Mouse (Mus musculus): Measurements from ENCODE around the gene Zfyve19. TPM values are rescaled to one million over a fixed set of nuclear protein-coding genes. Genes with fewer than 3 reads are reported as not detected.

The Zfyve19 gene
- polyA plus RNA-seq, 2 experiments from 2014 or later: 54.5 to 71.7 TPM

DNA sequence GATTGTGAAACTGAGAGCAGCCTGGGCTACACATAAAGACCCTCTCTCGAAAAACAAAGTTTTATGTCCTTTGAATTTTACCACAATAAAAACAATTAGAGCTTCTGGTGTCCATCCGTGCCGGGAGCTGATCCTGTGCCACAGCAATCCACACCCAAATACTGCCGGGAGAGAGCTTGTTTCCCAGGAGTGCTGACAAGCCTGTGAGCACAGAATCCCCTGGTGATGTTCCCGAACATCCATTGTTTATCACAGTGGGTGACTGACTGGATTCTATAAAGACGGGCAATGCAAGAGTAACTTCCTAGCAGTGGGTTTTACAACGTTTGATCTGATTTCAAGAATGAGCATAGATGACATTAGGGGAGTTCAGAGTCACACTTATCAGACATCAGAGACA is 46.6 kb downstream of the Zfyve19 start:
- ATAC-seq: no peak

DNA sequence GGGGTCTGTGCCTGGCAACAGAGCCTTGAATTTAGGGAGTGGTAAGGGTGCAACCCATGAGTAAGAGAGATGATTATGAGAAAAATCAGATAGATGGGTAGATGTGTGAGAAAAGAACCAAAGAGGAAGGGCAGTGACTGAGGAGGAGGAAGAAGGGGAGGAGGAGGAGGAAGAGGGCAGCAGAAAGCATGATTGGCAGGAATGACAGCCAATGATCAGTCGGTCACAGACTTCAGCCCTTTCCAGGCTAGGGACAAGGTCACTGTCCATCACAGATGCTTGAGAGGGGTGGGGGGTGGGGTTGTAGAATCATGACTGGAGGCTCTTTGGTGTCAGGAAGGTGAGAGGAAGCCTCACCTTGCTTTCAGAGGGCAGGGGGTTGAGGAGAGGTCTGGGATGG is 52.1 kb downstream of the Zfyve19 start:
- no peak for ATAC-seq

DNA sequence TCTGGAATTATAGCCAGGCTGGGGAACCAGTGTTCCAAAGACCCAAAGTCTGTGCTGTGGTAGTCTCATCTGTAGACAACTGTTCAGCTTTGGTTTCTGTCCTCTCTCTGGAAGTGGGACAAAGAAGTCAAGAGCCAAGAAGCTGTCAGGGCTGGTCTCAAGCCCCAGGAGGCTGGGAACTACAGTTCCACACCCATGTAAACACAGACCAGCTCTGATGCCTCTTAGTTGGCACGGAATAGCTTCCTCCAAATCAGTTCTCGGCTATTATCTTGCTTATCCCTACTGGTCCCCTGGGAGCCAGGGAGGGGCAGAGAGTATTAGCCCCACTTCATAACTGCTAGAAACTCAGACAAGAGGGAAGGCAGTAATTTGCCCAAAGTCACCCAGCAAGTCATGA is 52.9 kb downstream of the Zfyve19 start:
- ATAC-seq: no peak

DNA sequence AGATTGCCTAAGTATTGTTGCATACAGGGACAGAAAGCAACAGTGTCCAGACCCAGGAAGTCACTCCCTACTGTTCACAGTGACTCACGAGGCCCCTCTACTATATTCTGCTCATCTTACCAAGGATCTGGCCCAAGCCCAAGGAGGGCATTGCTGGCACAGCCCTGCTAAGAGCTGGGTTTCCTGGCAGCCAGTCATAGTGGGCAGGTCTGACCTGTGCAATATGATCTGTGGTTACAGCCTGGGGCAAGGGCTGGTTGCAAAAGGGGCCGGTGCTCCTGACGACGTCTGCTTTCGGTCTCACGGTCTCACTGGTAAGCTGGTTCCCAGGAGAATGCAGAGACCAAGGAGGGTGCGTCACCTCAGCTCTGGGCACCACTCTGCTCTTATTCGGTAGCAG is 54.6 kb downstream of the Zfyve19 start:
- ATAC-seq: no peak

DNA sequence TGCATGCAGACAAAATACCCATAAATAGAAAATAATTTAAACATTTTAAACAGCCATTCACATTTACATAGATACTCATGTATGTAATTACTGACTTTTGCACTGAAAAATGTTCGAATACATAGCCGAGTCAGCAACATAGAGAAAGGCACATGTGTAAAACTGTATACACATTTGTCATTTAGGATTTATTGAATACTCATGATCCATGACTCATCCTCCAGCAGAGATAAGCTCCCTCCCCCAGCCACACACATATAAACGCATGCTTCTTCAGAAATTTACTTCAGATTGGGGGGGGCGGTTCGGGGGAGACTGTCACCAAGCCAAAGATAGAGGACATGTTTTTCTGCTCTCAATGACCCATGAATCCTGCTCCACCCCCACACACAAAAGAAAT is 55.4 kb downstream of the Zfyve19 start:
- ATAC-seq: no peak

Other genes starting within 250 kb of the Zfyve19 start
- gene Ccdc32, start 179.2 kb upstream of the Zfyve19 start, polyA plus RNA-seq (2017; shearing (Covaris generic)): 10 to 100 TPM; 24.2 to 30.7 TPM
- gene Rpusd2, start 173.8 kb upstream of the Zfyve19 start, polyA plus RNA-seq (2017; shearing (Covaris generic)): 1 to 10 TPM; 1.3 to 2.3 TPM
- gene Knl1, start 161.5 kb upstream of the Zfyve19 start, polyA plus RNA-seq (2017; shearing (Covaris generic)): 10 to 100 TPM in 1 of 2 experiments, 1 to 10 TPM in 1; 3.5 to 13.5 TPM
- gene Rad51, start 95.8 kb upstream of the Zfyve19 start, polyA plus RNA-seq (2017; shearing (Covaris generic)): 1 to 10 TPM; 3.6 to 4.6 TPM
- 10 to 100 TPM; 15.9 to 20.8 TPM for gene Rmdn3, start 51.6 kb upstream of the Zfyve19 start, polyA plus RNA-seq (2017; shearing (Covaris generic))
- not detected for gene Gchfr, start 40.8 kb upstream of the Zfyve19 start, polyA plus RNA-seq (2017; shearing (Covaris generic))
- gene Gm14137, start 34.1 kb upstream of the Zfyve19 start, polyA plus RNA-seq (2017; shearing (Covaris generic)): under 1 TPM; 0.38 to 0.57 TPM
- 10 to 100 TPM; 16.0 to 16.6 TPM for gene Dnajc17, start 178 bp downstream of the Zfyve19 start, polyA plus RNA-seq (2017; shearing (Covaris generic))
- not detected for gene Ppp1r14d, start 21.3 kb downstream of the Zfyve19 start, polyA plus RNA-seq (2017; shearing (Covaris generic))
- not detected for gene Spint1, start 28.7 kb downstream of the Zfyve19 start, polyA plus RNA-seq (2017; shearing (Covaris generic))
- gene Rhov, start 62.7 kb downstream of the Zfyve19 start, polyA plus RNA-seq (2017; shearing (Covaris generic)): not detected
- 10 to 100 TPM in 1 of 2 experiments, 1 to 10 TPM in 1; 4.7 to 13.0 TPM for gene Vps18, start 80.1 kb downstream of the Zfyve19 start, polyA plus RNA-seq (2017; shearing (Covaris generic))
- not detected for gene Dll4, start 117.2 kb downstream of the Zfyve19 start, polyA plus RNA-seq (2017; shearing (Covaris generic))
- gene Chac1, start 142.6 kb downstream of the Zfyve19 start, polyA plus RNA-seq (2017; shearing (Covaris generic)): not detected